Mouse (Mus musculus) erythroblast, adult 5-6 weeks (primary cell): ENCODE results near the gene Sik3. TPM values are rescaled to one million over a fixed set of nuclear protein-coding genes. Genes with fewer than 3 reads are reported as not detected.

ENCODE experiments used
- ATAC-seq: replicated peaks from 2 replicates; pipeline ENCODE4 v1.8.0; 2016; ENCODE audit warnings: moderate number of reproducible peaks, mild to moderate bottlenecking, moderate TSS enrichment, inconsistent platforms; ENCODE audit not compliant: poor library complexity, low FRiP score, severe bottlenecking
- total RNA-seq, 2 experiments: library from RNA; stranded (forward) in 1 of 2; stranded (reverse) in 1 of 2; fragments of 150-400 nt in 1 of 2; fragments of 200-764, 138-1000 nt in 1 of 2; gene quantifications; 2 replicates each; pipeline versions ENCODE4 v1.2.3 to v1.2.4; 2015 to 2017; ENCODE audit warnings: low replicate concordance in 2 of 2

Sik3 gene
- total RNA-seq, 2 experiments from 2014 or later: 2.5 to 9.4 TPM

DNA sequence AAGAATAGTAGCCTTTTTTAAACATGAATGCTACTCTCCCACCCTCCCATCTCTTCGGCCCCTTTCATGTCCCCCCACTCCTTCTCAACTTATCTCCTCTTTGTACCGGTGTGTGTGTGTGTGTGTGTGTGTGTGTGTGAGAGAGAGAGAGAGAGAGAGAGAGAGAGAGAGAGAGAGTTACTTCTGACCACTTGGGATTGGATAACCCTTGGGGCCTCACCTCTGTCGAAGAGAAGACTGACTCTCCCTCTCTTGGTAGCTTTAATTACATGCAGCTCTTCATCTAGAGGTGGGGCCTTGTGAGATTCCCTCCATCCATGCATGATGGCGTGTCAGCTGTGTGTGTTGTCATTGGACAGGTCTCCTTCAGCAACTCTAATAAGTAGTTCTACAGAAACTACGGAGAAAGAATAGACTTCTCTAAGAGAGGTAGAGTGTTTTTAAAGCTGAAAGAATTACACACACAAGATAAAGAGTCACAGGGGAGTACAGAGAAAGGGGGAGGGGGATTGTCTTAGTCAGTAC, 162.2 kb downstream of the Sik3 start:
- no peak for ATAC-seq

DNA sequence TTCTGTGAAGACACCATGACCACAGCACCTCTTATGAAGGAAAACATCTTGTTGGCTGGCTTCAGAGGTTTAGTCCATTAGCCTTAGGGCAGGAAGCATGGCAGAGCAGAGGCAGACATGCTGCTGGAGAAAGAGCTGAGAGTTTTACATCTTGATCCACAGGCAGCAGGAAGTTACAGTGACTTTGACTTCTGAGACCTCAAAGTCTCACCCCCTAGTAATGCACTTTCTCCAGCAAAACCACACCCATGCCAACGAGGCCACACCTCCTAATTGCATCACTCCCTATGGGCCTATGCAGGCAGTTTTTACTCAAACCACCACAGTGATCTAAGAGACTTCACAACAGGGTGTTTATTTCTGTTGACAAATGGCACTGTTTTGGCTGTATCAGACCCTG, 162.7 kb downstream of the Sik3 start:
- no peak for ATAC-seq

DNA sequence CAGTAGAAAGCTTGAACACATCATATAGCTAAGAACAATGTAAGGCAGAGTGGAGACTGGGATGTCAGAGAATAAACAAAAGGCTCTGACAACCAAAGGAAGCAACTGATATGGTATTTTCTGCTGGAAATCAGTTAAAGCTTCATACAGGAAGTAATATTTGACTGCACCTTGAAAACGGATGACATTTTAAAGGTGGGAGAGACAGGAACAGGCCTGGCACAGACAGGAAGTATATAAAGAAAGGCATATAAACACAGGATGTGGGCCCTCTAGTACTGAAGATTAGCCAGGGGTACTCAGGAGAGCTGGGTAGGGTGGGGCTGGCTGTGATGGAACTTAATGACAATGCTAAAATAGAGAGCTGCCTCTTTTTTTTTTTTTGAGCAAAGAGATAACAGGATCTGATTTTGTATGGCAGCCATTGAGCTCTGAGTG, 163.3 kb downstream of the Sik3 start:
- no peak for ATAC-seq

DNA sequence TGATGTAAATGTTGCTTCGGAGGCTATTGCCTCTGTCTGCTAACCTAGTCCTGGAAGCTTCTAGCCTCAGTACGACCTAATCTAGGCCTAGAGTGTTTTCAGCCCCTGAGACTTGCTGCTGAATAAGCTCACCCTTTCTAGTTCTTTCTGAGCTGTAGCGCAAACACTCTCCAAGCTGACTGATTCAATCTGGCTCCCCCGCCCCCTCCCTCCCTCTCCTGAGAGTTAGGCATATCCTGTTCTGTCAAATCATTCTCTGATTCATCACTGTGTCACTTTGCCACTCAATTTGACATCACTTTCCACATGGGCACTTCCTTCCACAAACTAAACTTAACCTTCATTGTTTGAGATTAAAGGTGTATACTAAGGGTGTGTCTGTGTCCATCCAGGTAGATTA, 164.0 kb downstream of the Sik3 start:
- ATAC-seq: no peak

DNA sequence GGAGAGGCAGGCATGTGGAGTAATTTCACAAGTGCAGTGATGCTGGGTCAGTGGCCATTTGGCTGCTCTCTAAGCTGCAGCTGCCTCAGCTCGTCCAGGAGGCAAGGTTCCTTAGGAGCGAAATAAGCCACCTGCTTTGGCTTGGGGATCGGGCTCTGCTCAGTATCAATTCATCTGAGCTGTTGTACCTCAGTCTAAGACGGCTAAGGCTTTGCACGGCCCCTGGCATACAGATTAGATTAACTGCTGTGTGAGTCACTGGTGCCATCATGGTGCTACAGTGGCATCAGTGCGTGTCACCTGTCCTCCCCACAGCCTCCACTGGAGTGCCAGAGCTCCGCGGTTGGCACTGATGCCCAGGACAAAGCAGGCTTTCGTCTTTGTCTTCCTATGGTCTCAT, 166.0 kb downstream of the Sik3 start:
- ATAC-seq: no peak

DNA sequence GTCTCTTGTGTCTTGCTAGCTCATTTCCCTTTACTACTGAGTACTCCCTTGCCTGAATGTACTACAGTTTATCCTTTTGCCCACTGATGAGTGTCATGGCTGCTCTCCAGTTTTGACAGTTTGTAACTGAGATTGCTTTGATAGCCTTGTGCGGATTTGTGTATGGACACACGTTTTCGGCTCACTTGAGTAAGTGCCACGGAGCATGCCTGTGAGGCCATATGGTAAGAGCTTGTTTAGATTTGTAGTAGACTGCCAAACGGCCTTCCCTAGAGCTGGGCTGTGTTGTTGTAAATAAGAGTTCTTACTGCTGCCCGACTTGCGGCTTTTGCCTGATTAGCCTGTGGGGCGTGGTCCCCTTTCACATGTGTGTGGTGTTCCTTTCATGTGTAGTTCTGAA, 168.7 kb downstream of the Sik3 start:
- no peak for ATAC-seq

DNA sequence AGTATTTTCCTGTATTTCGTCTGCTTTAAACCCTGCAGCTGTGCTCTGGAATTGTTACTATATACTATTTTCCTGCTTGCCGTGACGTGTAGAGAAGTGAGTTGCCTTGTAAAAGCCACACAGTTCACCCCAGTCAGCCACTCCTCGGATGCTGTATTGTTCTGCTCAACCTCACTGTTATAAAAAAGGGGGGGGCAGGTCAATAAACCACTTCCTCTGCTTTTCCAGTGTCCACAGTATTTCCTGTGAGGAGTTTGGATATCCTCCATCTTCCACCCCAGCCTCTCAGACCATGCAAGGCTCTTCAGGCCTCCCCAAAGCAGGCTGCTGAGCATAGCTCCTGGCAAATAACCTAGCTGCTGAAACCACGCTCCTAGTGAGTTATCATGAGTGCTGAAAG, 171.9 kb downstream of the Sik3 start:
- no peak for ATAC-seq

DNA sequence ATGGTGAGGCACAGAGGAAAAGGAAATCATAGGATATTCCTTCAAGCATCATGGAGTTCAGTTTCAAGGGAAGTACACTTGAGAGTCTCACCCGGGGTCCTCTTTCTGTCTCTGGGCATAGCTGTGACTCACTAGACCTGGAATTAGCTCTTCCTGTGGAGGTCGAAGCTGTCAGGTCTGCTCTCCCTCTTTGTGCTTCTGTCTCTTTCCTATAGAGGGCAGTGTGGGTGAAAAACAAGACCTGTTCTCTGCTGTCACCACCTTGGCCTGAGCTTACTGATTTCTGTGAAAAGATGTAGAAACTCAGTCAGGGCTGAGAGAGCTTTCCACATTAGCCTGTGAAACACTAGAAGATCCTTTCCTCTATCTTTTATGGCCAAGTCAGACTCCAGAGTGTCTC, 172.6 kb downstream of the Sik3 start:
- ATAC-seq: no peak; the same call in 1 of the 2 replicates

DNA sequence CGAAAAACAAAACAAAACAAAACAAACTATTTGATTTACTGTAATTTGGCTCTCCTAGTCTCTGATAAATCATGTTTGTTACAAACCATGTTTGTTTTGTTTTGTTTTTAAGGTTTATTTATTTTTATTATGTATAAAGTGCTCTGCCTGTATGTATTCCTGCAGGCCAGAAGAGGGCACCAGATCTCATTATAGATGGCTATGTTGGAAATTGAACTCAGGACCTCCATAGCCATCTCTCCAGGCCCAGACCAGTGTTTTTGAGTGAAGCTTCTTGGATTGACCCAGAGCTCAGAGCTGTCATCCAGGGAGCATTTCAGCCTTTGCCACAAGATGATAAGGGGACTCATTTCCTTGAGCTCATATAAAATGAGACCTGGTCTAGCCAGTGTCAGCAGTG, 173.8 kb downstream of the Sik3 start:
- ATAC-seq: no peak

DNA sequence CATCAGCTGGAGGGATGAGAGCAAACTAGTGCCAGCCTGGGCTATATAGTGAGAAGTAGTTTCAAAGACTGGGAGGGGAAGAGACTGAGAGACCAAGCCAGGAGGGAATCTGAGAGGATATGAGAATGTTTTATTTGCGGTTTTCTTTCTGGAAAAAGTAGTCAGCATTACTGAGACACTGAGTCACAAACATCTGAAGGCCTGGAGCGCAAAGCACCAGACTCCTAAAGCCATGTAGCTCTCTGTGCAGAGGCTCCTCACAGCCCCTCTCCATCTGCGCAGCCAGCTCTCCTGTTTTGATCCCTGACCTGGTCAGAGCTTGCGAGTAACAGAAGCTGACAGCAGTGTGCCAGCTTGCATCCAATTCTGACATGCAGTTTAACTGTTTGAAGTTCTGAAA, 175.8 kb downstream of the Sik3 start:
- no peak for ATAC-seq

DNA sequence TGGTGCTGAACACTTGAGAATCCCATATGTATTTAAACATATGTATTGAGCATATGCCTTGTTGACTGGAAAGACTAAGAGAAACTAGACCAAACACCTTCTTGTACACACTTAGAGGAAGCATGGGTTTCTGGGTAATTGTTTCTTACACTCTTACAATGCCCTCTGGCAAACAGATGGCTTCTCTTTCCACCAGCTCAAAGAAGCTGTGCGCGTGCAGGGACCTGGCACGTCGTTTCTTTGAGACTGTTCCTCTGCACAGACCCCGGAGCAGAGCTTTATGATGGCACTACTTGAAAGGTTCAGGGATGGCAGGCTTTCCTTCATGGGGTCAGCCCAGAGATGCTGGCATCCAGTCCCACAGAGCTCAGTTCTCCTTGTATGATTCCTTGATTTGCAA, 176.3 kb downstream of the Sik3 start:
- no peak for ATAC-seq

DNA sequence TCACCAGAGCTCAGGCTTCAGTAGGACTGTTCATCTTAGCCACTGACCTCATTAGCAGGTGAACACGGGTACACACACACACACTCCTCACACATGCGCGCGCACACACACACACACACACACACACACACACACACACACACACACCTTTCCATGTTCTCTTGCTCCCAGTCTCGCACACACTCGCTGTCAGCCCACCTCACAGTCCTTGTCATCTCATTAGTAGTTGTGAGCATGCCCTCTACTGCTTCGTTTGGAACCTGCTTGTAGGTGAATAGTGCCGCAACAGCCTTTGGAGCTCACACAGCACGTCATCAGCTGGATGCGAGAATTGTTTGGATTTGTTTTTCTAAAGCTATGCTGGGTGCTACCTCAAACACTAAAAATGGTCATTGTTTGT, 176.8 kb downstream of the Sik3 start:
- no peak for ATAC-seq

DNA sequence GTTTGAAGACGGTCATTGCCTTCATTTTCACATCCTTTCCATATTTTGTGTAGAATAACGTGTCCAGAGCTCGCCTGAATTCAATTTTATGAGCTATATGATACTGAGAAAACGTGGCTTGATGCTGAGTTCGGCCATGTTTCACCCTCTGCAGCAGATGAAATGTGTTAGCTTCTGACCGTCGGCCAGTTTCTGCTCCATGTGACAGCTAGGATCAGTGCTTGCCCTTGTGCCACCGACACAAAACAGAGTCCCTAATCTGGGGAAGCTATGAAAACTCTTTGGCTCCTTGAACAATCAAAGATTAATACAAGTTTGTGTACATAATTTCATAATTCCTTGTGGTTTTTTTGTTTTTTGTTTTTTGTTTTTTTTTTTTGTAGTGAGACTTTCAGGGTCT, 178.6 kb downstream of the Sik3 start:
- no peak for ATAC-seq

DNA sequence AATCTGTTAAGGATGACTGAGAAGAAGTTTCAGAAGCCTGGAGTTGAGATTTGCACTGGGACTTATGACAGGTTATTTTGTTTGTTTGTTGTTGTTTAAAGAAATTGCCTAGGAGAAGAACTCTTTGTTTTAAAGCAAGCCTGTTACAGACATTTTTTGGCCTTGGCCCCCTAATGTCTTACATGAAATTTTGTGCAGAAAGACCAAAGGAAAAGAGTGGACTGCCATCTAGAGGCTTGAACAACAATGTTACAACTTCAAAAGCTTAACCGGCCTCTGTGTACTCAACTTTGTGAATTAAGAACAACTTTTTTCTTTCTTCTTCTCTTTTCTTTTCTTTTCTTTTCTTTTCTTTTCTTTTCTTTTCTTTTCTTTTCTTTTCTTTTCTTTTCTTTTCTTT, 179.0 kb downstream of the Sik3 start:
- ATAC-seq: no peak

DNA sequence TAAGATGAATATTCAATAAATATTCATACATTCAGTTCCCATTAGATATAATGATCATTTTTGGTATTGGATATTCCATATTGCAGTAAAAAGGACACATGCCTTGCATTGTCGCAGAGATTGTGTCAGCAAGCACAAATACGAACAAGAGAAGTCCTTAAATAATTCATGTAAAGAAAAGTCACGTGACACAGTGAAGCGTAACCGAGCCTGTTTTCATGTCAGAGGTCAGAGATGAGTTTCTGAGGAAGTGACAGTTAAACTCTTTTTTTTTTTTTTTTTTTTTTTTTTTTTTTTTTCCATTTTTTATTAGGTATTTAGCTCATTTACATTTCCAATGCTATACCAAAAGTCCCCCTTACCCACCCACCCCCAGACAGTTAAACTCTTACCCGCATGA, 180.0 kb downstream of the Sik3 start:
- no peak for ATAC-seq

DNA sequence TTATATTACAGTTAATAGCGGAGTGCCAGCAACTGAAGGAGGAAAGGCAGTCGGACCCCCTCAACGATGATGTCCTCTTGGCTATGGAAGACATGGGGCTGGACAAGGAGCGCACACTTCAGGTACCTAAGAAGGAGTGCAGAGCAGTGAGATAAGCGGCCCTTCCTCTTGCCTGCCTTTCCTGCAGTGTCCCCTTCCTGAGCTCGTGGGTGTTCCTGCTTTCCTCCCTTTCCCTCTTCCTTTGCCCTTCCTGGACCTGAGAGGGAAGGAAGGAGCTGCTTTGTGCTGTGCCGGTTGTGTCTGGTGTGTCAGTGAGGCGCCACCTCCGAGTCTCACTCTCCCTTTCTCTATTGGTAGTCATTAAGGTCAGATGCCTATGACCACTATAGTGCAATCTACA, 182.2 kb downstream of the Sik3 start:
- no peak for ATAC-seq

DNA sequence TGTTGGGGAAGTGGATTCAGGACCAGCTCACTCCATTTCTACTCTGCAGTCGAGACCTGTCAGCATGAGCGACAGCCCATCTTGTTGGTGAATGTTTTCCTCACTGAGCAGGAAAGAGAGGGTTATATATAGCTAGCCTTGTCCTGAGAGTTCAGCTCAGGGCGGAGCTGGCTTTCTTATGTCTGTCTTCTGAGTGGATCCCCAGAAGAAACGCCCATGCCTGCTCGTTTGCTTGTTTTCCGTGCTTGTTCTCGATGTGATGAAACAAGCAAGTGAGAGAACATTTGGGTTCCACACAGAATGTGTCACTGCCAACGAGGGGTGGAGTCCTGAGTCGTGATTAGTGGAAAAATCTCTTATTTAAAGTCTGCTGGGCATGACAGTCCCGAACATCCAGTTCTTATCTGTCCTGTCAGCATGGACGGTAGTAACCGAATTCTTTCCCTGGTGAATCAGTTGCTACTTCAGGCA, 184.1 kb downstream of the Sik3 start:
- ATAC-seq: no peak

DNA sequence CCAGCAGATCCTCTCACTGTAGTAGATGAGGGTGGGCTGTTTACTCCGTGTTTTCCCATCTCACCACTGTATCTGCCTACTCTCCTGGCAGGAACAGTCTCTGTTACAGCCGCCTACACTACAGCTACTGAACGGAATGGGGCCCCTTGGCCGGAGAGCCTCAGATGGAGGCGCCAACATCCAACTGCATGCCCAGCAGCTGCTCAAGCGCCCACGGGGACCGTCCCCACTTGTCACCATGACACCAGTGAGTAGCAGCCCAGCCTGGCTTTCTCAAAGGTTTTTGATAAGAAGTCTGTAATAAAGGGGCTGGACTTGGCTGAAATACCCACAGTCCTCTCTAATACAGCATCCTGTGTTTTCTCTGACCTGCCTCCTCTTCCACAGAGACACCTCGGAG, 185.8 kb downstream of the Sik3 start:
- no peak for ATAC-seq

DNA sequence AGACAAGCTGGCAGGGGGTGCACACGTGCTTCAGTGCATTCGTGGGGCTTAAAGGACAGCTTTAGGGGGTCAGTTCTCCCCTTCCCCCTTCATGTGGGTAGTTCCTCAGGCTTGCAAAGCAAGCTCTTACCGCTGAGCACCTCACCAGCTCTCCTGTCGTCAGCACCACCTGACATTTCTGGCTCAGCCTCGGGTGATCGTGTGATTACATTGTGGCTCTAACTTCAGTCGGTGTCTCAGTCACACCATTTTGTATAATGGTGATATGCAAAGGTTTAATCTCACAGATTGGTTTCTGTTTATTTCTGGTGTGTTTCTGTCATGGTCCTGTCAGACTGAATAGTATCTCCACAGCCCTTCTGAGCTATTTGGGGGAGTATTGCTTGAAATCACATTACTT, 186.3 kb downstream of the Sik3 start:
- no peak for ATAC-seq

DNA sequence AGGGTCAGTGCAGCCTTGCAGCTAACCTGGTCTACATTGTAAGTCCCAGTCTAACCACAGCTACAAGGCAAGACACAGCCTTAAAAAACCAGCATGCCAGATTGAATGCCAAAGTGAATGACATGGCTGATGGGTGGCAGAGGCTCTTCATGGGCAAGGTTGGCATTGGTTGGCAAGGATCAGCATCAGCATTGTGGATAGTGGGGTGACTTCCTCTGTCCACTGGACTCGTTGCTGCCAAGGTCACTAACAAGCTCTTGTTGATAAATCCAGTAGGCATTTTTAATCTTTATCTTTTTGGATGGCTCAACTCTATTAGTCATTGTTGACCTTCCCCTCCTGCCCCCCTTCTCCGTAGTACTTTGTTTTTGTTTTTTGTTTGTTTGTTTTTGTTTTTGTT, 187.0 kb downstream of the Sik3 start:
- no peak for ATAC-seq

DNA sequence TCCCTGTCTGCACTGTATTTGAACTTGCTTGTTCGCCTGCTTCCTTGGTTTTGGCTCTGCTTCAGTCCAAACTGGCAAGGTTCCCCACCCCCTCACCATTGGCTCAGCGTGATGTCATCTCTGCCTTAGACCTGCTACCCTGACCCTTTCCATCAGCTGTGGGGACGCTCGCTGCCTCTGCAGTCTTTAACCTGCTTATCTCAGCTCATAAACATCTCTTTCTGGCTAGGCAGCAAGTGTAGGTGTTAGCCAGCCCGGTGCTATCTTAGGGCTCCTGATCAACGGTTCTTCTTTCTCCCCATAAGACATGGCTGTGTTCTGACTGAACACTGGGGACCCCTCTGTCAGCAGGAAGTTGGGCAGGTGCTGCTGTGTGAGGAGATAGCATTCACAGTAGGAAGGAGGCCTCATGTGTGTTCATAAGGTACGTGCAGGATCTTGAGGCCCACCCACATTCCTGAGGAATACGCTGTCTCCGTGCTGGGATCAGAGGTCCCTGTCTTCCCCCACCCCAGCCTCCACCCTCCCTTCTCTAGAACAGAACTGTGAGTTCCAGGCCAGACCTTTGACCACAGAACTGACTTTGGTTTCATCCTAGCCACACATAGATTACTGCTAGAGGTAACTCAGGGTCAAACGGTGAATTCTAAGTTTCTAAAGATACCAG, 194.3 kb downstream of the Sik3 start:
- no peak for ATAC-seq

DNA sequence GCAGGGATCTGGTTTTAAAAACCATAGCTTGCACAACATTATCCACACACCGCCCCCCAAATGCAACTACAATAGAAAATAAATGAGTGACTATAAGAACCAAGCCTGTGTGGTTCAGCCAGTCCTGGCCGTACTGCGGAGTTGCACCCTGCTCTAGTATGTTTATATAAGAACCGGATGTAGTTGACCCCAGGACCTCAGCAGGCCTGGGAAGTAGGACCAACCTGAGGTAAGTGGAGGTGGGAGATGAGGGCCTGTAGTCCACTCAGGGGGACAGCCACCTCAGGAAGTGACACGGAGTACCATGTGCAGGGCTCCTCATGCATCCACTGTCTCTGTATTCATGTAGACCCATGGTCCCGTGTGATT, 194.9 kb downstream of the Sik3 start:
- no peak for ATAC-seq
